Mouse (Mus musculus) myocyte (in vitro differentiated cells): ENCODE measurements at regions not wholly inside any gene's neighbourhood (a gene's known extent, or its start where the extent isn't known, plus 50 kb on each side); places are given as distances from the start of the nearest gene placed in this dataset.

Experiments used
- H3K27me3 ChIP-seq: one replicate; pipeline ENCODE4 v1.6.1; 2011; ENCODE audit not compliant: control insufficient read depth, insufficient read depth, insufficient read length
- H3K36me3 ChIP-seq: one replicate; pipeline ENCODE4 v1.6.1; 2011; ENCODE audit not compliant: control insufficient read depth, insufficient read depth
- H3K4me2 ChIP-seq: one replicate; pipeline ENCODE4 v1.6.1; 2011; ENCODE audit warnings: low read depth, control low read depth
- H3K4me3 ChIP-seq: one replicate; pipeline ENCODE4 v1.5.1; 2011; ENCODE audit warnings: mild to moderate bottlenecking, control low read depth, moderate library complexity
- H3K79me2 ChIP-seq: one replicate; pipeline ENCODE4 v1.6.1; 2011; ENCODE audit not compliant: control insufficient read depth, insufficient read depth
- H3ac ChIP-seq: one replicate; pipeline ENCODE4 v1.6.1; 2011; ENCODE audit not compliant: control insufficient read depth, insufficient read length
- CEBPB ChIP-seq: IDR thresholded peaks from 2 replicates; pipeline ENCODE4 v1.6.1; 2011; ENCODE audit warnings: mild to moderate bottlenecking, moderate library complexity; ENCODE audit not compliant: poor library complexity, insufficient read depth, severe bottlenecking
- E2F4 ChIP-seq: IDR thresholded peaks from one replicate; pipeline ENCODE4 v1.6.1; 2011; ENCODE audit warnings: mild to moderate bottlenecking, control low read depth, moderate library complexity; ENCODE audit not compliant: insufficient read depth
- MAX ChIP-seq: IDR thresholded peaks from one replicate; pipeline ENCODE4 v1.6.1; 2011; ENCODE audit warnings: low read depth, mild to moderate bottlenecking, control low read depth
- MYOD1 ChIP-seq, 3 experiments: IDR thresholded peaks; one replicate each; pipeline ENCODE4 v1.6.1; 2011; ENCODE audit warnings: control low read depth in 2 of 3, low read depth in 2 of 3, mild to moderate bottlenecking in 2 of 3, moderate library complexity in 1 of 3; ENCODE audit not compliant: insufficient read length in 2 of 3, control insufficient read depth in 1 of 3
- MYOG ChIP-seq, 3 experiments: IDR thresholded peaks; one replicate each; pipeline ENCODE4 v1.6.1; 2011; ENCODE audit warnings: control low read depth in 2 of 3, low read depth in 2 of 3, mild to moderate bottlenecking in 2 of 3; ENCODE audit not compliant: insufficient read length in 2 of 3, control insufficient read depth in 1 of 3, insufficient read depth in 1 of 3
- POLR2A ChIP-seq: IDR thresholded peaks from one replicate; pipeline ENCODE4 v1.6.1; 2011; ENCODE audit warnings: low read depth, mild to moderate bottlenecking, control low read depth, moderate library complexity; ENCODE audit not compliant: insufficient read length
- POLR2AphosphoS2 ChIP-seq: IDR thresholded peaks from one replicate; pipeline ENCODE4 v1.6.1; 2011; ENCODE audit warnings: low read depth, control low read depth; ENCODE audit not compliant: insufficient read length
- REST ChIP-seq: IDR thresholded peaks from one replicate; pipeline ENCODE4 v1.6.1; 2011; ENCODE audit warnings: mild to moderate bottlenecking, control low read depth, moderate library complexity; ENCODE audit not compliant: insufficient read depth, insufficient read length
- SRF ChIP-seq: IDR thresholded peaks from one replicate; pipeline ENCODE4 v1.6.1; 2011; ENCODE audit warnings: low read depth; ENCODE audit not compliant: control insufficient read depth, insufficient read length
- TCF12 ChIP-seq: IDR thresholded peaks from one replicate; pipeline ENCODE4 v1.6.1; 2011; ENCODE audit warnings: mild to moderate bottlenecking, control low read depth; ENCODE audit not compliant: poor library complexity, insufficient read depth, severe bottlenecking
- TCF3 ChIP-seq: IDR thresholded peaks from one replicate; pipeline ENCODE4 v1.6.1; 2011; ENCODE audit warnings: low read depth, control low read depth; ENCODE audit not compliant: insufficient read length
- USF1 ChIP-seq: IDR thresholded peaks from one replicate; pipeline ENCODE4 v1.6.1; 2011; ENCODE audit warnings: low read depth, mild to moderate bottlenecking, control low read depth, moderate library complexity

GRCm38 (mm10) chr16:50075641-50076040 is 275.3 kb downstream of the Cd47 start:
- H3K4me3 ChIP-seq, result no peak overlapping the region
- no peak overlapping the region for H3K4me2 ChIP-seq
- TF ChIP-seq POLR2AphosphoS2 (no peak), TCF3 (no peak), POLR2A (no peak), REST (no peak), MYOG (IDR thresholded peaks at IDR 0.05; ENCODE audit: control insufficient read depth in 1 of 3, insufficient read depth in 1 of 3, insufficient read length in 2 of 3, low read depth in 2 of 3) (no peak), CEBPB (no peak), MYOD1 (IDR thresholded peaks at IDR 0.05; ENCODE audit: control insufficient read depth in 1 of 3, insufficient read length in 2 of 3, low read depth in 2 of 3) (no peak), E2F4 (no peak), MAX (no peak)
- H3K79me2 ChIP-seq, result no peaks in the 10 kb centered on the region
- H3ac ChIP-seq, result no peak overlapping the region
- H3K36me3 ChIP-seq, result no peaks in the 10 kb centered on the region
- no peaks in the 10 kb centered on the region for H3K27me3 ChIP-seq

DNA sequence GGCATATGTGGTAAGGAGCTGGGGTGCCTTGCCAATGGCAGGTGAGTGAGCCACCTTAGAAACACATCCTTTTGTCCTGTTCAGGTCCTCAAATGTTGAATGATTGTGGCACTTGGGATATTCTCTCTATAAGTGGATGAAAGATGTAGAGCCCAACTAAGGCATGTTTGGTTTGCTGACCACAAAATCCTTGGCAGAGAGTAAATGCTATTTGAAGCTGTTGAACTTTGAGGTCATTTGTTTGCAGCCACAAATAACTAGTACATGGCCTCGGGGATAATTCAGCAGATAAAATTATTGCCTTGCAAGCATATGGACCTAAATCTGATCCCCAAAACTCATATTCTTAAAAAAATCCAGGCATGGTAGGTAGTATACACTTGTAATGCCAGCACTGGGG is 281.2 kb downstream of the Cd47 start:
- TF ChIP-seq POLR2A (no peak), REST (no peak), POLR2AphosphoS2 (no peak), E2F4 (no peak), MAX (no peak), SRF (no peak), TCF3 (no peak), USF1 (no peak), MYOD1 (IDR thresholded peaks at IDR 0.05; ENCODE audit: control insufficient read depth in 1 of 3, insufficient read length in 2 of 3, low read depth in 2 of 3) (no peak), TCF12 (no peak)
- no peak overlapping the region for H3K4me2 ChIP-seq
- H3K4me3 ChIP-seq, result no peak overlapping the region
- no peak overlapping the region for H3ac ChIP-seq
- H3K79me2 ChIP-seq, result no peaks in the 10 kb centered on the region
- H3K36me3 ChIP-seq, result no peaks in the 10 kb centered on the region
- H3K27me3 ChIP-seq, result no peaks in the 10 kb centered on the region

DNA sequence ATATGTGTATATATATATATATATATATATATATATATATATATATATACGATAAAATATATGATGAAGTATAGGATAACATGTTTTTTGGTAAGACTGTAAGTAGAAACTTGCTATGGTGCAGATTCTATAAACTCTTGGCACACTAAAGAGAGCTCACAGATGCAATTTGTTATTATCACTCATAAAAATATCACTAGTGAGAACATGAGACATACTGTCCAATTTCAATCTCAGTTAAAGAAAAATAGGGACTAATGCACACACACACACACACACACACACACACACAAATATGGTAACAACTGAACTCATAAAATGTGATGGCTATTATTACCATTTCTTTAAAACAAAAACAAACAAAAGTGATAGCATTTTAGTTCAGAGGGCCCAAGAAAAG is 292.0 kb downstream of the Cd47 start:
- Histone ChIP-seq H3K79me2 (no peaks in the 10 kb centered on the region), H3ac (no peak overlapping the region), H3K36me3 (no peaks in the 10 kb centered on the region), H3K27me3 (no peaks in the 10 kb centered on the region), H3K4me3 (no peak overlapping the region), H3K4me2 (no peak overlapping the region)
- TF ChIP-seq MYOG (IDR thresholded peaks at IDR 0.05; ENCODE audit: control insufficient read depth in 1 of 3, insufficient read depth in 1 of 3, insufficient read length in 2 of 3, low read depth in 2 of 3), result no peak
- no peak for TF ChIP-seq TCF3
- TF ChIP-seq SRF, result no peak
- TF ChIP-seq MYOD1 (IDR thresholded peaks at IDR 0.05; ENCODE audit: control insufficient read depth in 1 of 3, insufficient read length in 2 of 3, low read depth in 2 of 3), result no peak
- no peak for TF ChIP-seq MAX
- TF ChIP-seq CEBPB, result no peak
- TF ChIP-seq TCF12, result no peak
- TF ChIP-seq E2F4, result no peak
- TF ChIP-seq USF1, result no peak
- no peak for TF ChIP-seq POLR2AphosphoS2
- TF ChIP-seq REST, result no peak

DNA sequence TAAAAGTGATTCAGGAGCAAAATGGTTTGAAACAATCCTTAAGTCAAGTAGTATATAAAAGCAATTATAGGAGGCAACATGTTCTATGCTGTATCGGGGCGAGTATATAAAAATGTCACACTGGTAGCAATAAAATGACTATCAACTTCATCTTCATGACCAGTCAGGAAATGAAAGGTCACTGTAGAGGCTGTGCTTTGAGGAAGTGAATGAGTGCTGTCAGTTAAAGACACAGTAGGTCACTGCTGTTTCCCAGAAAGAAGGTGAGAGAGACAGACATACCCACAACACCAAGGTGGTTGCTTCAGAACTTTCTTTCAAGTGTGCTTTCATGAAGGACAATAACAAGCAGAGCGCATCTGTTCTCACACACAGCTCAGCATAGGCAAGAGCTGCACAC is 292.4 kb downstream of the Cd47 start:
- Histone ChIP-seq H3K79me2 (no peaks in the 10 kb centered on the region), H3K4me3 (no peak overlapping the region), H3K4me2 (no peak overlapping the region), H3ac (no peak overlapping the region), H3K36me3 (no peaks in the 10 kb centered on the region), H3K27me3 (no peaks in the 10 kb centered on the region)
- no peak for TF ChIP-seq MAX
- TF ChIP-seq USF1, result no peak
- TF ChIP-seq POLR2AphosphoS2, result no peak
- TF ChIP-seq REST, result no peak
- TF ChIP-seq TCF12, result no peak
- TF ChIP-seq POLR2A, result no peak
- no peak for TF ChIP-seq TCF3
- no peak for TF ChIP-seq MYOD1 (IDR thresholded peaks at IDR 0.05; ENCODE audit: control insufficient read depth in 1 of 3, insufficient read length in 2 of 3, low read depth in 2 of 3)
- no peak for TF ChIP-seq CEBPB
- no peak for TF ChIP-seq SRF
- no peak for TF ChIP-seq MYOG (IDR thresholded peaks at IDR 0.05; ENCODE audit: control insufficient read depth in 1 of 3, insufficient read depth in 1 of 3, insufficient read length in 2 of 3, low read depth in 2 of 3)
- no peak for TF ChIP-seq E2F4
